Mouse (Mus musculus) erythroblast, embryonic 14.5 days (primary cell): Measurements from ENCODE around the gene Tatdn3. TPM values are rescaled to one million over a fixed set of nuclear protein-coding genes. Genes with fewer than 3 reads are reported as not detected.

Experiments used
- H3K27me3 ChIP-seq: 2 replicates; pipeline ENCODE4 v1.6.1; 2012; ENCODE audit warnings: inconsistent platforms; ENCODE audit not compliant: control insufficient read depth
- H3K36me3 ChIP-seq: 2 replicates; pipeline ENCODE4 v1.6.1; 2012; ENCODE audit warnings: mild to moderate bottlenecking, inconsistent platforms; ENCODE audit not compliant: control insufficient read depth
- H3K4me1 ChIP-seq: 2 replicates; pipeline ENCODE4 v1.6.1; 2012; ENCODE audit warnings: inconsistent platforms; ENCODE audit not compliant: control insufficient read depth
- H3K4me3 ChIP-seq: replicated peaks from 2 replicates; pipeline ENCODE3; 2012; ENCODE audit warnings: moderate library complexity, mild to moderate bottlenecking, inconsistent platforms
- H3K9me3 ChIP-seq: 2 replicates; pipeline ENCODE4 v1.6.1; 2012; ENCODE audit warnings: low read length, inconsistent platforms, mixed read lengths; ENCODE audit not compliant: control insufficient read depth
- GATA1 ChIP-seq: IDR thresholded peaks from 2 replicates; pipeline ENCODE4 v1.6.1; 2012; ENCODE audit warnings: low read length, inconsistent platforms, mixed read lengths
- TAL1 ChIP-seq: IDR thresholded peaks from 3 replicates; pipeline ENCODE4 v1.6.1; 2012; ENCODE audit warnings: low read length, inconsistent platforms, mixed read lengths
- polyA plus RNA-seq: library from polyadenylated mRNA; stranded (reverse); fragments of >175 nt; gene quantifications from 2 replicates; pipeline ENCODE4 v1.2.3, GENCODE M21; 2012

Gene Tatdn3
- polyA plus RNA-seq, 1 experiment = 0.04 TPM

DNA sequence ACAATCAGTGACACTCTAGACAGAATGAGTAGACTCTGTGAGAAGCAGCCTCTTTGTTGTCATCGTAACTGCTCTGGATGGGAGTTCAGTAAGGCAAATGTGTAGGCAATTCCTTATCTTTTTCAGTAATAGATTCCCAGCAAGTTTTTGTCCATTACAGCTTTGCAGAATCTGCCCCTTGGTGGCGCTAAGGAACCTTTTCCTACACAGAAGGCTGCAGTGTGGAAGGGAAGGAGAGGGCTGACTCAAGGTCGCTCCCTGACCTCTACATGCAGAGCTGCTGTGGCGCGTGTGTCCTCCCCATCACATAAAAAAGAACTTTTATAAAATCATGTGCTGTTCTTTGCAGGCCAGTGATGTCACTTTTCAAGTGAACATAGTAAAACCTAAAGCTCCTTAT is 5.6 kb upstream of the Tatdn3 start:
- peaks cover 24% of the 10 kb centered on the region for H3K4me1 ChIP-seq
- H3K4me3 ChIP-seq = no peak overlapping the region
- no peaks in the 10 kb centered on the region for H3K9me3 ChIP-seq
- peaks cover 88% of the 10 kb centered on the region for H3K36me3 ChIP-seq
- no peaks in the 10 kb centered on the region for H3K27me3 ChIP-seq
- TF ChIP-seq GATA1 (no peak), TAL1 (no peak)

DNA sequence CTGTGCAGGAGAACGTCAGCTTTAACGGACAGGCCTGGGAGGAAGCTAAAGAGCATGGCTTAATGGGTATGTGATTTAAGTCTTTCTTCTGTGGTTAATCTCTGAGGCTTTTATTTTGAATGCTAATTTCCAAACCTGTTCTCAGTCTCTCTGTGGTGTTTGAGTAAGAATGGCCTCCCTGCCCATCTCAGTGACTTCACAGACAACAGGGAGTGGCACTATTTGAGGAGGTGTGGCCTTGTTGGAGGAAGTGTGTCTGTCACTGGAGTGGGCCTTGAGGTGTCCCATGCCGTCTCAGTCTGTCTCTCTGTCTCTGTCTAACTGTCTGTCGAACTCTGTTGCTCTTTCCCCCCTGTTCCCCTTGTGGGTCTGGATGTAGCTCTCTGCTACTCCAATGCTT is 2.5 kb upstream of the Tatdn3 start:
- peak overlapping the region; percentile 82 for H3K4me3 ChIP-seq
- no peaks in the 10 kb centered on the region for H3K9me3 ChIP-seq
- no peak for TF ChIP-seq TAL1
- TF ChIP-seq GATA1 = no peak
- no peaks in the 10 kb centered on the region for H3K27me3 ChIP-seq
- peaks cover 56% of the 10 kb centered on the region for H3K36me3 ChIP-seq
- H3K4me1 ChIP-seq = peaks cover 37% of the 10 kb centered on the region

DNA sequence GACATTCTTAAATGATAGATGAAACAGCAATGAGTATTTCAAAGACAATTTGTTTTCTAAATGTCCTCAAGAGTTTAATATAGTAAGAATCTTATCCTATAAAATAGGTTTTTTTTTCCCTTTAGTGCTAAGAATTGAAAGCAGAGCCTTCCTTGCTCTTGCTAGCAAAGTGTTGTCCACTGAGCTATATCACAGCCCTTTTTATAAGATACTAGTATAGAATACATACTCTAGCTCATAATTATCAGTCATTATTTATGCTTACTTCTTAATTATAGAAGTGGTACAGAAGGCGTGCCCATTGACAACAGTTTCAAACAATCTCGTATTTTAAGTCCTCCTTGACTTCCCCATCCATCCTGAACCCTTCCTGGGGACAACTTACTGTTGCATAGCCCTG is 1.8 kb upstream of the Tatdn3 start:
- peak overlapping the region; percentile 82 for H3K4me3 ChIP-seq

DNA sequence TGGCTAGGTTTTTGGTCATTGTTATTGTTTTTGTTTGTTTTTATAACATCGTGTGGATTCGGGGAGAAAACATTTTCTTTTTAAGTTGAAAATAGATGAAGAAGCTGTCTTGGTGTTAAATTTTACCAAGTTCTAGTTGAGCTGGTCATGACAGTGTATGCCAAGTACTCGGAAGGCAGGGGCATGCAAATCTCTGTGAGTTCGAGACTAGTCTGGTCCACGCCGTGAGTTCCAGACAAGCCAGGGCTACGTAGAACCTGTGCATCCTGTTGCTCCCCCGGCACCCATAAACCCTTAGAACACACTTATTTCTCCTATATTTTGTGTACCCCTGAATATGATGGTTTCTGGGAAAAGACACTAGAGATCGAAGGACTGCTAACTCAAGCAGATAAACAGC is 968 bp upstream of the Tatdn3 start:
- Histone ChIP-seq H3K27me3 (no peaks in the 10 kb centered on the region), H3K9me3 (no peaks in the 10 kb centered on the region), H3K4me1 (peaks cover 37% of the 10 kb centered on the region), H3K36me3 (peaks cover 41% of the 10 kb centered on the region), H3K4me3 (peak overlapping the region; percentile 82)
- no peak for TF ChIP-seq TAL1
- no peak for TF ChIP-seq GATA1

More for the DNA sequence above, 1.8 kb upstream of the Tatdn3 start:
- TF ChIP-seq GATA1 (no peak), TAL1 (no peak)
- peaks cover 37% of the 10 kb centered on the region for H3K4me1 ChIP-seq
- no peaks in the 10 kb centered on the region for H3K27me3 ChIP-seq
- H3K9me3 ChIP-seq = no peaks in the 10 kb centered on the region
- peaks cover 50% of the 10 kb centered on the region for H3K36me3 ChIP-seq

DNA sequence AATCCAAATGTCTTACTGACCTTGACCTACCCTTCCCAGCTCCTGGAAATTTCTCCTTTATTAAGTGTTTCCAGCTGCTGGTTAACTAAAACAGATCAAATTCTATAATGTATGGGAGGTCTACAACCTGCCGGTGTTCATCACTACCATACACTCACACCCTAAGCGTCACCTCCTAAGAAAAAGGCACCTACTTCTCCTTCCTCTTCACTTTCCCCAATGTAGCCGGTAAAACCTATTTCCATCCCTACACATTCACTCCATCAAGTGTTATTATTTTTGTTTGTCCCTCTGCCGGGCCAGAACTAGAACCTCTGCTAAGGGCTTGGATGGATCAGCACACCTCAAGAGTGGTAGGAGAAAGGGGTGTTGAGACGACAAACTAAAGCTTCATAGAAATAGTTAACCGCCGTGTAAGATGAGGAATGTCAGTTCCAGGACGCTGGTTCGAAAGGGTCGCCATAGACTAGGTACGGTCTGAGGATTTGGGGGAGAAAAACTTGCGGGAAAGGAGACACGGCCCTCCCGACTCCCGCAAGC is 421 bp downstream of the Tatdn3 start:
- no peak for TF ChIP-seq TAL1
- no peak for TF ChIP-seq GATA1
- Histone ChIP-seq H3K4me3 (peak overlapping the region; percentile 82), H3K4me1 (peaks cover 39% of the 10 kb centered on the region), H3K36me3 (peaks cover 35% of the 10 kb centered on the region), H3K27me3 (no peaks in the 10 kb centered on the region), H3K9me3 (no peaks in the 10 kb centered on the region)

DNA sequence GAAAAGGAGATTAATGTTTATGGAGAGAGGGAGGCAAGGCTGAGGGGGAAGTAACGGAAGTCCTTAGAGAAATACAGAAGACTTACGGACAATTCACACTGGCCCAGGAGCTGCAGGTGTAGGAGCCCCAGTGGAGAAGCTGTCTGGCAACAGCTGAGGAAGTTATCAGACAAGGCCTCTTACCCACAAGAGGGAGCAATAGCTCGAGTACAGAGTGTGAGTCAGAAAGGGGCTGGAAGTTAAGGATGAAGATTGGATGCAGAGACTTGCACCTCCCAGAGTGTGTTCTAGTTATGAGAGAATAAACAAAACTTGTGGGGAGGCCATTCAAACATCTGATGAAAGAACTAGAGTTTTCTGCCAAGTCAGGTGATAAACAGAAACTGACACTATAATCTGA is 5.3 kb downstream of the Tatdn3 start:
- H3K36me3 ChIP-seq = peaks cover 23% of the 10 kb centered on the region
- H3K4me1 ChIP-seq = peaks cover 38% of the 10 kb centered on the region
- no peaks in the 10 kb centered on the region for H3K9me3 ChIP-seq
- H3K4me3 ChIP-seq = no peak overlapping the region
- H3K27me3 ChIP-seq = no peaks in the 10 kb centered on the region
- TF ChIP-seq GATA1 (no peak), TAL1 (no peak)

DNA sequence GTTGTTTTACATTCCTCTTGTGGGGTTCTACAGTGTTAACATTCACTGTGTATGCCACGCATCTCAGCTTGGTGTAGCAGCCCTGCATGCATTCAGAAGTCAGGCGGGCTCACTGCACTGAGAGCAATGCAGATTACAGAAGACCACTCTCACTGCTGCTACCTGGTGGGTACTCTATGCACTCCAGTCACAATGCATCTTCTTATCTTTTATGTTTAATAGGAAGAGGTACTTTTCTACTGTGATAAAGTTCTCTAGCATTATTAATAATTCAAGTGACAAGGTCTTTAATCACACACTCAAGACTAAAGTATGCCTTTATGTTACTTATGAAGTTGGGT is 7.2 kb downstream of the Tatdn3 start:
- Histone ChIP-seq H3K36me3 (peaks cover 31% of the 10 kb centered on the region), H3K9me3 (peaks cover 2% of the 10 kb centered on the region; the same call in 1 of the 2 replicates), H3K4me3 (no peak overlapping the region), H3K4me1 (peaks cover 25% of the 10 kb centered on the region), H3K27me3 (no peaks in the 10 kb centered on the region)
- TF ChIP-seq GATA1 (no peak), TAL1 (no peak)

DNA sequence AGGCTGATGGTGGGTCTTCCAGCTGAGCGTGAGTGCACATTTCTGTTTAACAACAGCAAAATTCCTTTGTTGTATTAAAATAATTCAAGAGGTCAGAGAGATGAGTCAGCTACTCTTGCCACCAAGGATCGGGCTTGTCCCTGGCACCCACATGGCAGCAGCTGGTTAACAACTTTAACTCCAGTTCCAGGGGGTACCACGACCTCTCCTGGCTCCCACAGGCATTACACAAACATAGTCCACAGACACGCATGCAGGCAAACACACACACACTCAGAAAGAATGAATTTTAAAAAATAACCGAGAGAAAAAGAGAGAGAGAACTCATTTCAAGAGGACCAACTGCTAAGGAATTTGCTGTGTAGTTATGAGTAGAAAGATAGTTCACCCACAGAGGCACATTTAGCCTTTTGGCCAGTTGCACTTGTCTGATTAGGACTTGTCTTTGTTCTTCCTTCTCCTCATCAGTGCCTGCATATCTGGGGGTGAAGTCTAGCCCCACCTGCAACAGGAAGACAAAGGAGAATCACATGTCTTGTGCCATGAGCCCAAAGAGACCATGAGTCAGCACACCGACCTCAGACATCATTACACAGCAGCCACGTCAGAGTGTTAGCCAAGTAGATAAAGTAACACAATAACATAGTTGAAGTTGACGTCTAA is 7.7 kb downstream of the Tatdn3 start:
- Histone ChIP-seq H3K27me3 (no peaks in the 10 kb centered on the region), H3K9me3 (peaks cover 2% of the 10 kb centered on the region; the same call in 1 of the 2 replicates), H3K4me1 (peaks cover 25% of the 10 kb centered on the region), H3K4me3 (no peak overlapping the region), H3K36me3 (peaks cover 31% of the 10 kb centered on the region)
- no peak for TF ChIP-seq GATA1
- no peak for TF ChIP-seq TAL1

DNA sequence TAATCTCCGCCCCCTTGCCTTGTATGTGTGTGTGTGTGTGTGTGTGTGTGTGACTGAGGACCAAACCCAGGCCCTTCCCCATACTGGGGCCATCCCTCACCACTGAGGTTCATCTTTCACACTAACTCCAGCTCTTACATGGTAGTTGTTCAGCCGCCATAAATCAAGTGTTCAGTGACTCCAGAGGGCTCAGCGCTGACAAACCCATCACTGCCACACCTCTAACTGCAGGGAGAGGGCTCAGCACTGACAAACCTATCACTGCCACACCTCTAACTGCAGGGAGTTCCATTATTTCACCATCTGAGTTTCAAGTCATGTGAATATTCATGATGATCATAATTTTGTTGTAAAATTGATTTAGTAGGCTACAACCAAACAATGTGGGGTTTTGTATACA is 9.2 kb downstream of the Tatdn3 start:
- no peaks in the 10 kb centered on the region for H3K27me3 ChIP-seq
- H3K4me1 ChIP-seq = peaks cover 25% of the 10 kb centered on the region
- peaks cover 2% of the 10 kb centered on the region; the same call in 1 of the 2 replicates for H3K9me3 ChIP-seq
- peaks cover 30% of the 10 kb centered on the region for H3K36me3 ChIP-seq
- no peak overlapping the region for H3K4me3 ChIP-seq
- no peak for TF ChIP-seq TAL1
- TF ChIP-seq GATA1 = no peak
